Mouse (Mus musculus): ENCODE data around the gene Iars2. TPM values are rescaled to one million over a fixed set of nuclear protein-coding genes. Genes with fewer than 3 reads are reported as not detected.
"Not testable (repeated sequence)": the region's sequence is repeated elsewhere in the genome, so short reads cannot be mapped to it uniquely, and the experiment has no call there.

The Iars2 gene
- polyA plus RNA-seq, 1 experiment from 2014 or later = 18.5 TPM

GRCm38 (mm10) chr1:185331364-185331763 lies 2.2 kb upstream of the Iars2 start:
- WGBS = 53% methylated on average over 5 of the region's 5 CpGs
- Histone ChIP-seq H3K4me1 (peaks cover 50% of the 10 kb centered on the region), H3K9ac (replicated peaks) (no peak overlapping the region), H3K36me3 (peaks cover 7% of the 10 kb centered on the region), H3K27me3 (replicated peaks) (no peaks in the 10 kb centered on the region), H3K4me3 (replicated peaks) (peak overlapping the region; percentile 51; the same call in 1 of the 2 replicates), H3K4me2 (peak overlapping the region; percentile 69), H3K27ac (replicated peaks) (peak overlapping the region; percentile 91), H3K9me3 (replicated peaks) (no peaks in the 10 kb centered on the region)
- ATAC-seq (ENCODE audit: low FRiP score) = no peak

- 88% methylated on average over 8 of the region's 8 CpGs for WGBS
These were observed 655 bp upstream of the Iars2 start for GRCm38 (mm10) chr1:185329851-185330250.

GRCm38 (mm10) chr1:185327754-185328345 lies 1.3 kb downstream of the Iars2 start:
- H3K36me3 ChIP-seq = peaks cover 38% of the 10 kb centered on the region
- peak overlapping the region; percentile 90 for H3K4me3 ChIP-seq (replicated peaks)
- not testable (repeated sequence) for H3K9me3 ChIP-seq (replicated peaks); H3K9ac ChIP-seq (replicated peaks); H3K27ac ChIP-seq (replicated peaks); ATAC-seq (ENCODE audit: low FRiP score); H3K27me3 ChIP-seq (replicated peaks)
- H3K4me1 ChIP-seq = peaks cover 28% of the 10 kb centered on the region
- 71% methylated on average over 3 of the region's 3 CpGs for WGBS
- peak overlapping the region; percentile 66 for H3K4me2 ChIP-seq

More at GRCm38 (mm10) chr1:185329851-185330250, 655 bp upstream of the Iars2 start:
- no peak overlapping the region for H3K9ac ChIP-seq (replicated peaks)
- no peak overlapping the region for H3K27ac ChIP-seq (replicated peaks)
- peak overlapping the region; percentile 90 for H3K4me3 ChIP-seq (replicated peaks)
- H3K27me3 ChIP-seq (replicated peaks) = no peaks in the 10 kb centered on the region
- H3K36me3 ChIP-seq = peaks cover 20% of the 10 kb centered on the region
- no peaks in the 10 kb centered on the region for H3K9me3 ChIP-seq (replicated peaks)
- peaks cover 42% of the 10 kb centered on the region for H3K4me1 ChIP-seq
- ATAC-seq (ENCODE audit: low FRiP score) = no peak
- H3K4me2 ChIP-seq = peak overlapping the region; percentile 66

GRCm38 (mm10) chr1:185315846-185316568 lies 13.2 kb downstream of the Iars2 start:
- no peaks in the 10 kb centered on the region for H3K27me3 ChIP-seq (replicated peaks)
- no peak overlapping the region for H3K27ac ChIP-seq (replicated peaks)
- no peak overlapping the region for H3K9ac ChIP-seq (replicated peaks)
- ATAC-seq (ENCODE audit: low FRiP score) = no peak
- WGBS = 87% methylated on average over 16 of the region's 16 CpGs
- H3K4me2 ChIP-seq = no peak overlapping the region
- H3K4me3 ChIP-seq (replicated peaks) = no peak overlapping the region
- peaks cover 72% of the 10 kb centered on the region for H3K36me3 ChIP-seq
- no peaks in the 10 kb centered on the region for H3K9me3 ChIP-seq (replicated peaks)
- no peaks in the 10 kb centered on the region for H3K4me1 ChIP-seq

GRCm38 (mm10) chr1:185314546-185314945 lies 14.7 kb downstream of the Iars2 start:
- Histone ChIP-seq H3K4me1 (no peaks in the 10 kb centered on the region), H3K27me3 (replicated peaks) (no peaks in the 10 kb centered on the region), H3K9ac (replicated peaks) (no peak overlapping the region), H3K4me3 (replicated peaks) (no peak overlapping the region), H3K27ac (replicated peaks) (no peak overlapping the region), H3K4me2 (no peak overlapping the region), H3K36me3 (peaks cover 64% of the 10 kb centered on the region), H3K9me3 (replicated peaks) (no peaks in the 10 kb centered on the region)
- 98% methylated on average over 4 of the region's 4 CpGs for WGBS
- ATAC-seq (ENCODE audit: low FRiP score) = no peak

- H3K4me2 ChIP-seq = no peak overlapping the region
- H3K4me1 ChIP-seq = no peaks in the 10 kb centered on the region
- WGBS = 92% methylated on average over 9 of the region's 9 CpGs
- peaks cover 62% of the 10 kb centered on the region for H3K36me3 ChIP-seq
- no peaks in the 10 kb centered on the region for H3K9me3 ChIP-seq (replicated peaks)
- no peak overlapping the region for H3K27ac ChIP-seq (replicated peaks)
- no peak for ATAC-seq (ENCODE audit: low FRiP score)
- H3K27me3 ChIP-seq (replicated peaks) = no peaks in the 10 kb centered on the region
- H3K4me3 ChIP-seq (replicated peaks) = no peak overlapping the region
- no peak overlapping the region for H3K9ac ChIP-seq (replicated peaks)
These were observed 17.2 kb downstream of the Iars2 start for GRCm38 (mm10) chr1:185311949-185312348.

- Histone ChIP-seq H3K9me3 (replicated peaks) (no peaks in the 10 kb centered on the region), H3K9ac (replicated peaks) (no peak overlapping the region), H3K4me2 (no peak overlapping the region), H3K27me3 (replicated peaks) (no peaks in the 10 kb centered on the region), H3K4me1 (no peaks in the 10 kb centered on the region), H3K27ac (replicated peaks) (no peak overlapping the region), H3K4me3 (replicated peaks) (no peak overlapping the region), H3K36me3 (peaks cover 48% of the 10 kb centered on the region)
- 88% methylated on average over 4 of the region's 4 CpGs for WGBS
- no peak for ATAC-seq (ENCODE audit: low FRiP score)
These were observed 20.3 kb downstream of the Iars2 start for GRCm38 (mm10) chr1:185308908-185309307.

GRCm38 (mm10) chr1:185308334-185308733 lies 20.9 kb downstream of the Iars2 start:
- H3K4me2 ChIP-seq = no peak overlapping the region

GRCm38 (mm10) chr1:185307645-185308044 lies 21.6 kb downstream of the Iars2 start:
- WGBS = 95% methylated on average over 7 of the region's 7 CpGs
- Histone ChIP-seq H3K27ac (replicated peaks) (no peak overlapping the region), H3K4me3 (replicated peaks) (no peak overlapping the region), H3K9ac (replicated peaks) (no peak overlapping the region), H3K36me3 (peaks cover 44% of the 10 kb centered on the region), H3K9me3 (replicated peaks) (no peaks in the 10 kb centered on the region), H3K4me1 (no peaks in the 10 kb centered on the region), H3K27me3 (replicated peaks) (no peaks in the 10 kb centered on the region), H3K4me2 (no peak overlapping the region)
- ATAC-seq (ENCODE audit: low FRiP score) = no peak

More at GRCm38 (mm10) chr1:185308334-185308733, 20.9 kb downstream of the Iars2 start:
- Histone ChIP-seq H3K9me3 (replicated peaks) (no peaks in the 10 kb centered on the region), H3K9ac (replicated peaks) (no peak overlapping the region), H3K36me3 (peaks cover 43% of the 10 kb centered on the region), H3K4me1 (no peaks in the 10 kb centered on the region), H3K27ac (replicated peaks) (no peak overlapping the region), H3K27me3 (replicated peaks) (no peaks in the 10 kb centered on the region), H3K4me3 (replicated peaks) (no peak overlapping the region)
- no peak for ATAC-seq (ENCODE audit: low FRiP score)
- 90% methylated on average over 2 of the region's 2 CpGs for WGBS

- ATAC-seq (ENCODE audit: low FRiP score) = no peak
- Histone ChIP-seq H3K4me3 (replicated peaks) (no peak overlapping the region), H3K27me3 (replicated peaks) (no peaks in the 10 kb centered on the region), H3K4me2 (no peak overlapping the region), H3K27ac (replicated peaks) (no peak overlapping the region), H3K9ac (replicated peaks) (no peak overlapping the region), H3K4me1 (no peaks in the 10 kb centered on the region), H3K36me3 (peaks cover 37% of the 10 kb centered on the region), H3K9me3 (replicated peaks) (no peaks in the 10 kb centered on the region)
- 98% methylated on average over 12 of the region's 12 CpGs for WGBS
These were observed 22.4 kb downstream of the Iars2 start for GRCm38 (mm10) chr1:185306836-185307235.

- Histone ChIP-seq H3K27me3 (replicated peaks) (no peaks in the 10 kb centered on the region), H3K27ac (replicated peaks) (no peak overlapping the region), H3K9me3 (replicated peaks) (no peaks in the 10 kb centered on the region), H3K36me3 (peaks cover 24% of the 10 kb centered on the region), H3K9ac (replicated peaks) (no peak overlapping the region), H3K4me2 (no peak overlapping the region), H3K4me3 (replicated peaks) (no peak overlapping the region), H3K4me1 (no peaks in the 10 kb centered on the region)
- 92% methylated on average over 6 of the region's 6 CpGs for WGBS
- ATAC-seq (ENCODE audit: low FRiP score) = no peak
These were observed 26.4 kb downstream of the Iars2 start for GRCm38 (mm10) chr1:185302816-185303215.

GRCm38 (mm10) chr1:185298496-185298895 lies 30.7 kb downstream of the Iars2 start:
- WGBS = 92% methylated on average over 8 of the region's 8 CpGs
- H3K9me3 ChIP-seq (replicated peaks) = no peaks in the 10 kb centered on the region
- ATAC-seq (ENCODE audit: low FRiP score) = no peak
- H3K4me1 ChIP-seq = no peaks in the 10 kb centered on the region
- H3K27me3 ChIP-seq (replicated peaks) = no peaks in the 10 kb centered on the region
- H3K4me2 ChIP-seq = no peak overlapping the region
- no peak overlapping the region for H3K9ac ChIP-seq (replicated peaks)
- H3K27ac ChIP-seq (replicated peaks) = no peak overlapping the region
- no peak overlapping the region for H3K4me3 ChIP-seq (replicated peaks)
- H3K36me3 ChIP-seq = peaks cover 49% of the 10 kb centered on the region
